Mouse (Mus musculus) intestine, embryonic 14.5 days (tissue): Measurements from ENCODE around the gene Slc17a7. TPM values are rescaled to one million over a fixed set of nuclear protein-coding genes. Genes with fewer than 3 reads are reported as not detected.
"Not testable (repeated sequence)": the region's sequence is repeated elsewhere in the genome, so short reads cannot be mapped to it uniquely, and the experiment has no call there.

Experiments used
- ATAC-seq: fragments of 200-750 bp; cut with Nextera tagmentation; replicated peaks from 2 replicates; pipeline ENCODE4 v1.8.0; 2017; ENCODE audit warnings: low read depth, moderate number of reproducible peaks, moderate TSS enrichment, moderate library complexity; ENCODE audit not compliant: low FRiP score, low TSS enrichment
- DNase-seq: peaks from one replicate; pipeline ENCODE4 v3.0.0-alpha.2; 2018; ENCODE audit warnings: low spot score
- H3K27ac ChIP-seq: fragments of 300-500 bp; sonication (generic); 2 replicates; pipeline ENCODE4 v1.5.1; 2014; ENCODE audit warnings: low read depth, mild to moderate bottlenecking, control low read depth
- H3K27me3 ChIP-seq: fragments of 300-500 bp; sonication (generic); replicated peaks from 2 replicates; pipeline ENCODE4 v1.6.1; 2014; ENCODE audit warnings: low read length, control low read depth; ENCODE audit not compliant: control insufficient read depth, insufficient read depth
- H3K36me3 ChIP-seq: fragments of 300-500 bp; sonication (generic); 2 replicates; pipeline ENCODE4 v1.6.1; 2014; ENCODE audit warnings: low read length, control low read depth; ENCODE audit not compliant: control insufficient read depth, insufficient read depth
- H3K4me1 ChIP-seq: fragments of 300-500 bp; sonication (generic); replicated peaks from 2 replicates; pipeline ENCODE4 v1.6.1; 2014; ENCODE audit warnings: low read length, control low read depth, mixed read lengths; ENCODE audit not compliant: control insufficient read depth, insufficient read depth
- H3K4me2 ChIP-seq: fragments of 300-500 bp; sonication (generic); 2 replicates; pipeline ENCODE4 v1.6.1; 2014; ENCODE audit warnings: low read length
- H3K4me3 ChIP-seq: fragments of 300-500 bp; sonication (generic); 2 replicates; pipeline ENCODE4 v1.5.1; 2014; ENCODE audit warnings: low read depth, low read length, control low read depth, mixed read lengths
- H3K9ac ChIP-seq: fragments of 300-500 bp; sonication (generic); 2 replicates; pipeline ENCODE4 v1.6.1; 2014; ENCODE audit warnings: mild to moderate bottlenecking, low read length
- H3K9me3 ChIP-seq: fragments of 300-500 bp; sonication (generic); 2 replicates; pipeline ENCODE4 v1.6.1; 2016; ENCODE audit warnings: low read length, control low read depth; ENCODE audit not compliant: control insufficient read depth
- WGBS: fragments of 180-500 bp; shearing (Covaris S2); extraction: QIAGEN DNeasy Blood & Tissue Kit; methylation state at CpG from one replicate; pipeline ENCODE4 v1.1.7; 2014; 5-methylcytosine and 5-hydroxymethylcytosine counted together
- polyA plus RNA-seq: library from polyadenylated mRNA; unstranded; fragments of >200 nt; fragmentation: Nextera tagmentation; extraction: Ambion mirVana; gene quantifications from 2 replicates; pipeline ENCODE4 v1.2.1, GENCODE M21; 2014

Slc17a7 gene
- polyA plus RNA-seq, 1 experiment from 2014 or later: 0.07 TPM

DNA sequence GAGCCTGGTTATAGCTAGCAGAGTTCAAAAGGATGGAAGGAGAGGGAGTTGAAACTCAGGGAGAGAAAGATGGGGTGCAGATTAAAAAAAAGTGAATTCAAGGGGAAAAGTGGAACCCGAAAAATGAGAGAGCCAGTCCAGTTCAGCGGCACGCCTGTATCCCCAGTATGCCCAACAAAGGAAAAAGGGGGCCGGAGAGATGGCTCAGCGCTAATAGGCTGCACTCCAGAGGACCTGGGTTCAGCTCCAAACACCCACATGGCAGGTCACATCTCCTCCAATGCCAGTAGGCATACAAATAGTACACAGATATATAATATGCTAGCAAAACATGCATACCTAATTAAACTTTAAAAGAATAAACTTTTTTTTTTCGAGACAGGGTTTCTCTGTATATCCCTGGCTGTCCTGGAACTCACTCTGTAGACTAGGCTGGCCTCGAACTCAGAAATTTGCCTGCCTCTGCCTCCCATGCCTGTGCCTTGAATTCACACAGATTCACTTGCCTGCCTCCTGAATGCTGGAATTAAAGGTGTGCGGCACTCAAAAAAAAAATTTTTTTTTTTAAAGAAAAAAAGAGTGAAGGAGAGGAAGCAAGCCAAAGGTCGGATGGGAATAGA lies 643 bp upstream of the Slc17a7 start:
- Histone ChIP-seq H3K9me3 (no peaks in the 10 kb centered on the region), H3K4me1 (no peaks in the 10 kb centered on the region), H3K27me3 (peaks cover 59% of the 10 kb centered on the region), H3K4me3 (no peak overlapping the region), H3K4me2 (no peak overlapping the region), H3K36me3 (peaks cover 25% of the 10 kb centered on the region), H3K27ac (no peak overlapping the region), H3K9ac (no peak overlapping the region)
- WGBS: 72% methylated on average over 9 of the region's 9 CpGs
- no peak for DNase-seq
- no peak for ATAC-seq

DNA sequence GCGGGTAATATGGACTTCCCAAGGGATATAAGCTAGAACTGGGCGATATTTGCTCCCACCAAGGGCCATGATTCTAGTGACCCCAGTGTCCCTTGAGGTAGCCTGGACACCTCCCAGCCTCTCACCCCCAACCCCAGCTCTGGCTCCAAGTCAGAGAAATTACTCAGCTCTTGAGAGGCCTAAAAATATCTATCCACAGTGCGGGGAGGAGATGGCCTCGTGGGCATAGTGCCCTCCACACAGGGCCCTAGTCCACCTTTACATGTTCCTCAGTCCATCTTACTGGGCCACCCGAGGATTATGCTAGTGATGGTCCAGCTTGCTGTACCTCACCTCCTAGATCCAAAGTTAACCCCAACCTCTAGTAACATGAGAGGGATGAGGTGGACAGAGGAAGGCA lies 1.1 kb downstream of the Slc17a7 start:
- Histone ChIP-seq H3K27me3 (peaks cover 76% of the 10 kb centered on the region), H3K4me3 (no peak overlapping the region)

DNA sequence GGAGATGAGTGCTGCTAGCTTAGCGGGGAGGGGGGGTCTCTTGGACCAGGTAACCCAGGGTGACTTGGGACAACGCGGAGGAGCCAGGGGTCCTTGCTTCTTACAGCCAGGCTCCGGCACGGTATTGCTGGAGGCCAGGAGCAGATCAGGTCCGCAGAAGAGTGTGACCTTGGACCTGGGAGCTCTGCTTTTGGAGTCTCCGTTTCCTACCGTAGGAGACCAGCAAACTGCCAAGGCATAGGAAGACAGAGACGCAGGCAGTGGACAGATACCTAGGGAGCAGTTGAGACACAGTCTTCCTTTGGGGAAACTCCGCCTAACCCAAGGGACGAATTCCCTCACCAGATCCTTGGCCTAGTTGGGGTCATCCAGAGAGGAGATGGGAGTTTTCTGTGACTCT lies 2.0 kb downstream of the Slc17a7 start:
- ATAC-seq: no peak

More for the DNA sequence above, 1.1 kb downstream of the Slc17a7 start:
- H3K36me3 ChIP-seq: peaks cover 11% of the 10 kb centered on the region
- no peak for ATAC-seq
- no peak overlapping the region for H3K9ac ChIP-seq
- H3K4me2 ChIP-seq: no peak overlapping the region
- H3K4me1 ChIP-seq: no peaks in the 10 kb centered on the region
- peaks cover 12% of the 10 kb centered on the region for H3K9me3 ChIP-seq
- 72% methylated on average over 5 of the region's 5 CpGs for WGBS
- no peak overlapping the region for H3K27ac ChIP-seq
- DNase-seq: no peak

DNA sequence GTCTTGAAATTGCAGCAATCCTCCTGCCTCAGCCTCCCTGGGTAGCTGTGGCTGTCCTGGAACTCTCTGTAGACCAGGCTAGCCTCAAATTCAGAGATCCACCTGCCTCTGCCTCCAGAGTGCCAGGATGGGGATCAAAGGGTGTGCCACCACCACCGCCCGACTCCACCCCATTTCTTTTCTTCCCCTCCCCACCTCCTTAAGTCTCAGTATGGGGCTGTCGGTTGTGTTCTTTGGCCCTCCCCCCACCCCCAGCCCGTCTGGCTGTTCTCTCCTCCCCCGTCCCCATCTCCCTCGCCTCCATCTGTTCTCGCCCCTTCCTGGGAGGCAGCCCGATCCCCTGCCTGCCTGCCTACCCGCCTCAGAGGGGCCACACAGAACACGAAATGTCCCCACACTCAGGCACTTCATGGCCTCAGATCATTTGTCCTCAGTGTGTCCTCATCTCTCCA lies 3.2 kb downstream of the Slc17a7 start:
- no peak for ATAC-seq
- WGBS: 27% methylated on average over 10 of the region's 10 CpGs
- Histone ChIP-seq H3K9ac (no peak overlapping the region), H3K4me2 (no peak overlapping the region), H3K4me1 (no peaks in the 10 kb centered on the region), H3K9me3 (peaks cover 21% of the 10 kb centered on the region), H3K4me3 (no peak overlapping the region), H3K27ac (no peak overlapping the region), H3K27me3 (peaks cover 84% of the 10 kb centered on the region), H3K36me3 (no peaks in the 10 kb centered on the region)
- DNase-seq: no peak

More for the DNA sequence above, 2.0 kb downstream of the Slc17a7 start:
- peaks cover 2% of the 10 kb centered on the region; the same call in 1 of the 2 replicates for H3K36me3 ChIP-seq
- peaks cover 78% of the 10 kb centered on the region for H3K27me3 ChIP-seq
- no peak overlapping the region for H3K27ac ChIP-seq
- 47% methylated on average over 11 of the region's 11 CpGs for WGBS
- no peak overlapping the region for H3K4me2 ChIP-seq
- H3K9ac ChIP-seq: no peak overlapping the region
- H3K4me3 ChIP-seq: no peak overlapping the region
- H3K4me1 ChIP-seq: no peaks in the 10 kb centered on the region
- no peak for DNase-seq
- H3K9me3 ChIP-seq: peaks cover 21% of the 10 kb centered on the region

DNA sequence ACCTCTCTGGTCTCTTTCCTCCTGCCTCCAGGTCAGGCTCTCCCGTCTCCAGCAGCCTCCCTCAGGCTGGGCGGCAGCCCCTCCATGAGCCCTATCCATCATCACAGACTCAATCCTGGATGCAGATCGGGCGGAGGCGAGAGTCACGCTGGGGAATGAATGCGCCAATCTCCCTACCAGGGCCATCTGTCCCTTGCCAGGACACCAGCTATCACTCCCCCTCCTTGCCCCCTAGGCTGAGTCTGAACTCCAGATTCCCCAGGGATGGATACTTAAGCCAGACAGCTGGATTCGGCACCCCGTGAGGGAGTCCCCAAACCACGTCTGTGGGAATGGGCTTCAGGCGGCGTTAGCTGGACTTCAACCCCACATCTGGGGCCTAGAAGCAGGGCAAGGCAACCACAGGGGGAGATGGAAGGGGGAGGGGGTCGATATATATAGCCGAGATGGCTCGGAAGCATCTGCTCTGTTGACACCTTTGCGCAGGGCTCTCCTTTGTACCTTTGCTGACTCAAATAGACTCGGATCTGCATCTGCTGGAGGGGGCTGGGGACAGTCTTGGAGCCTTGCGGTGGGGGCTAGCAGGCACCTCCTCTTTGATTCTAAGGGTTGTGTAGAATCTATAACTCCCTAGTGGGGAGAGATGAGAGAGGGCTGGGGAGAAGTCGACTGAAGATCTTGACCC lies 4.2 kb downstream of the Slc17a7 start:
- no peak for DNase-seq
- Histone ChIP-seq H3K27me3 (peaks cover 77% of the 10 kb centered on the region), H3K9me3 (peaks cover 21% of the 10 kb centered on the region), H3K27ac (no peak overlapping the region), H3K4me3 (no peak overlapping the region), H3K36me3 (no peaks in the 10 kb centered on the region), H3K4me2 (no peak overlapping the region), H3K9ac (no peak overlapping the region), H3K4me1 (no peaks in the 10 kb centered on the region)
- 2% methylated on average over 19 of the region's 19 CpGs for WGBS
- no peak for ATAC-seq

DNA sequence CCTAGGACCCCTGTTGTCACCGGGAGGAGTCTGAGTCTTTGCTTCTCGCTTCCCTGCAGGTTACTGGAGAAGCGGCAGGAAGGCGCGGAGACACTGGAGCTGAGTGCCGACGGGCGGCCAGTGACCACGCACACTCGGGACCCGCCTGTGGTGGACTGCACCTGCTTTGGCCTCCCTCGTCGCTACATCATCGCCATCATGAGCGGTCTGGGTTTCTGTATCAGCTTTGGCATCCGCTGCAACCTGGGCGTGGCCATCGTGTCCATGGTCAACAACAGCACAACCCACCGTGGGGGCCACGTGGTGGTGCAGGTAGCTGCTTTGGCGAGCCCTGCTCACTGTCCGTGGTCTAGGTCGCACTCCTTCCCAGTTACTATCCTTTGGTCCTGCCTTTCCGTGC lies 4.9 kb downstream of the Slc17a7 start:
- H3K9me3 ChIP-seq: peaks cover 21% of the 10 kb centered on the region
- peaks cover 73% of the 10 kb centered on the region for H3K27me3 ChIP-seq
- no peaks in the 10 kb centered on the region for H3K4me1 ChIP-seq
- WGBS: 7% methylated on average over 24 of the region's 24 CpGs
- DNase-seq (no peak), ATAC-seq (no peak)
- H3K27ac ChIP-seq: no peak overlapping the region
- no peak overlapping the region for H3K9ac ChIP-seq
- no peaks in the 10 kb centered on the region for H3K36me3 ChIP-seq
- H3K4me2 ChIP-seq: no peak overlapping the region
- H3K4me3 ChIP-seq: no peak overlapping the region

DNA sequence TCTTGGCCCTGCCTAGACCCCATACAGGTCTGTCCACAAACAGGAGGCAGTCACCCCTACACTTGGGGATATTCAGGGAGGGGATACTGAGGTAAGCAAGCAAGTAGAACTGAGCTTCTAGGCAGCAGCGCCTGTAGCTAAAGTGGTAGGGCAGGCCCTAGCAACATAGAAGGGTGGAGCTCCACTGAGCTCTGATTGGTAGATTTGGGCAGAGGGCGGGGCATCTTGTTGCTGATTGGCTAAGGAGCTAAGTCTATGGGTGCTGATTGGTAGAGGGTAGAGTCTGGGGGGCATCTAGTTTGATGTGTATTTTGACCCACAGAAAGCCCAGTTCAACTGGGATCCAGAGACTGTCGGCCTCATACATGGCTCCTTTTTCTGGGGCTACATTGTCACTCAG lies 5.7 kb downstream of the Slc17a7 start:
- Histone ChIP-seq H3K27me3 (peaks cover 72% of the 10 kb centered on the region), H3K9ac (no peak overlapping the region), H3K4me2 (no peak overlapping the region), H3K36me3 (no peaks in the 10 kb centered on the region), H3K4me1 (no peaks in the 10 kb centered on the region), H3K9me3 (peaks cover 21% of the 10 kb centered on the region), H3K27ac (no peak overlapping the region), H3K4me3 (no peak overlapping the region)
- no peak for DNase-seq
- 87% methylated on average over 3 of the region's 3 CpGs for WGBS
- ATAC-seq: no peak

DNA sequence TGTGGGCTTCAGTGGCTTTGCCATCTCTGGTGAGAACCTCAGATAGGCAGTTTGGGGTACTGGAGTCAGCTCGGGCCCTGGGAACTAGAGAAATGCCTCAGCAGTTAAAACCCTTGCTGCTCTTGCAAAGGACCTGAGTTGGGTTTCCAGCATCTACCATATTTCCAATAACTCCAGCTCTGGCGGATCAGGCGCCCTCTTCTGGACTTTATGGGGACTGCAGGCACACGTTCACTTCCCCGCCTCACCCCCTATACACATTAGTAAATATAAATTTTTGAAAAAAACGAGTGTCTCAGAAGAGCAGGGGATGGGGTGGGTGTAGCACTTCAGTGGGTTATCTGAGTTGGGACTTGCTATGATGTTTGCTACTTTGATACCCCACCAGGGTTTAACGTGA lies 9.2 kb downstream of the Slc17a7 start:
- H3K27me3 ChIP-seq: peaks cover 72% of the 10 kb centered on the region
- H3K4me1 ChIP-seq: peaks cover 5% of the 10 kb centered on the region
- H3K9ac ChIP-seq: no peak overlapping the region
- H3K27ac ChIP-seq: no peak overlapping the region
- ATAC-seq (no peak), DNase-seq (no peak)
- peaks cover 21% of the 10 kb centered on the region for H3K9me3 ChIP-seq
- H3K36me3 ChIP-seq: no peaks in the 10 kb centered on the region
- WGBS: 62% methylated on average over 7 of the region's 7 CpGs
- no peak overlapping the region for H3K4me3 ChIP-seq
- no peak overlapping the region for H3K4me2 ChIP-seq

DNA sequence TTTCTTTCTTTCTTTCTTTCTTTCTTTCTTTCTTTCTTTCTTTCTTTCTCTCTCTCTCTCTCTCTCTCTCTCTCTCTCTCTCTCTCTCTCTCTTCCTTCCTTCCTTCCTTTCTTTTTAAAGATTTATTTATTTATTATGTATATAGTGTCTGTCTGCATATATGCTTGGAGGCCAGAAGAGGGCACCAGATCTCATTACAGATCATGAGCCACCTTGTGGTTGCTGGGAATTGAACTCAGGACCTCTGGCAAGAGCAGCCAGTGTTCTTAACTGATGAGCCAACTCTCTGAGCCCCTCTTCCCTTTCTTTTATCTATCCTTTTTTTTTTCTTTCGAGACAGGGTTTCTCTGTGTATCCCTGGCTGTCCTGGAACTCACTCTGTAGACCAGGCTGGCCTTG lies 10.0 kb downstream of the Slc17a7 start:
- H3K4me2 ChIP-seq, H3K4me3 ChIP-seq, ATAC-seq, H3K4me1 ChIP-seq, DNase-seq, H3K27ac ChIP-seq, H3K9ac ChIP-seq, H3K36me3 ChIP-seq: not testable (repeated sequence)
- H3K27me3 ChIP-seq: peaks cover 72% of the 10 kb centered on the region
- 69% methylated on average over 1 of the region's 1 CpGs for WGBS
- H3K9me3 ChIP-seq: peaks cover 19% of the 10 kb centered on the region
